ENCODE assay signal across 11 mouse cellular contexts in the genomic region with DNA sequence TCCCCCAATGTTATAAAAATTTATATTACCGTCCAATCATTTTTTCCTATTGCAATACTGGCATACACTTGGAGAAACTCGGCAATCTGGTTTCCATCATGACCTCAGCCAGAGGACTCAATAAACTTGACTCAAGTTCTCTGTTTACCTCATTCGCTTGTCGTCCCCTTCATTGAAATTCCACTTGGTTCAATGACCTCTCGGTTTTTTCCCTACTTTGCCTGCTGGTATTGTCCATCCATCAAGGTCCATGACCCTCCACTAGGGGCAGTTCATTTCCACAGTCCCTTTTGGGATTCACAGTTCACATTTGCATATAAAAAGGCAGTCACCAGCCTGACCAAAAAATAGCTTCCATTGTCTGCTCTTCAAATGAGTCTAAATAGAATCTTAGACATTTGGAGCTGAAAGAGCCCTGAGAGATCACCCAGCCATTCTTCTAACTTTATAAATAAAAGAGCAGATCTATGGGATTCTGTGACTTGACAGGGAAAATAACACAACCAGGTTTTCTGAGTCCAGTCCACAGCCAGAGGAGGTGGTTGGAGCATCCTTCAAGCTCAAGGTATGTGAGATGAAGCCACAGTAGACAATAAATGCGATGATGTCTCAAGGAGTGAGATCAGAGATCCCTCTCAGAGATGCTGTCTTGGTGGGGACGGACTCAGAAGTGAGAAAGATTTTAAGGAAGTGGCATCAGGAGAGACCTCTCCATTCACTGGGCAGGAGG.
A peak's percentile ranks its signal among the peaks of the same experiment; 100 is the strongest.
DNase-seq lines count a peak whose midpoint lies in the region; TF ChIP-seq lines count a peak whose summit lies in the region.
"Had no signal": no experiment of that assay in that cellular context is flagged by ENCODE, and none has a peak within 500 bp of the region (broad histone marks: within the 10 kb centered on the region; RNA-seq: fewer than 3 reads in every experiment).

No protein-coding gene starts in this region.

- H3K4me3 ChIP-seq in gastrocnemius, adult 2 months, result no peak overlapping the region
- H3K4me3 ChIP-seq in left cerebral cortex, adult 2 months, result no peak overlapping the region
- H3K4me3 ChIP-seq: heart, embryonic 15.5 days had no signal

- DNase-seq in gastrocnemius, adult 2 months, result no peak
- DNase-seq in gastrocnemius, postnatal 10 days, result no peak
- DNase-seq in left cerebral cortex, adult 2 months (ENCODE audit: extremely low spot score in 1 of 2, low spot score in 2 of 2), result no peak
- no peak for DNase-seq in left cerebral cortex, postnatal 4 days
- DNase-seq in Muller cell, postnatal 12 days (ENCODE audit: inconsistent ontology term), result peak; percentile 34
- peak; percentile 28 for DNase-seq in forelimb bud, embryonic 11.5 days (ENCODE audit: low read depth, low spot score)
- DNase-seq in adrenal gland, adult 2 months, result no peak
- DNase-seq in gastrocnemius, postnatal 4 days (ENCODE audit: low spot score in 2 of 2), result no peak
- DNase-seq: B cell, adult 2 months; kidney, postnatal 14 days had no signal

- H3K27ac ChIP-seq in gastrocnemius, adult 2 months, result no peak overlapping the region
- no peak overlapping the region for H3K27ac ChIP-seq in left cerebral cortex, adult 2 months
- H3K27ac ChIP-seq: heart, embryonic 15.5 days had no signal

- intact Hi-C loops in gastrocnemius, adult 2 months (cut with DNase I), result no loop called here
- intact Hi-C loops in left cerebral cortex, adult 2 months (cut with DNase I), result no loop called here
- intact Hi-C loops in left cerebral cortex, postnatal 4 days (cut with DNase I), result no loop called here

- peak; percentile 22; the same call in 1 of the 2 replicates for TF ChIP-seq CTCF in gastrocnemius, adult 2 months (IDR thresholded peaks at IDR 0.05)
- peak; percentile 17 for TF ChIP-seq CTCF in left cerebral cortex, adult 2 months (IDR thresholded peaks at IDR 0.05)

Comparison
In these comparisons a context has a peak if more than half of its experiments do, and no peak if none do; other contexts are left out.
1. DNase-seq: peak in Muller cell, postnatal 12 days (single experiment) and forelimb bud, embryonic 11.5 days (single experiment); none in gastrocnemius, adult 2 months (single experiment), gastrocnemius, postnatal 10 days (single experiment), left cerebral cortex, adult 2 months (0 of 2), left cerebral cortex, postnatal 4 days (single experiment), adrenal gland, adult 2 months (single experiment) and gastrocnemius, postnatal 4 days (0 of 2).